Mouse (Mus musculus) forebrain, embryonic 11.5 days (tissue): ENCODE measurements around the gene Ppp2r5c. TPM values are rescaled to one million over a fixed set of nuclear protein-coding genes. Genes with fewer than 3 reads are reported as not detected.

Source experiments
- ATAC-seq: fragments of 200-750 bp; cut with Nextera tagmentation; replicated peaks from 2 replicates; pipeline ENCODE4 v1.8.0; 2017; ENCODE audit warnings: moderate TSS enrichment; ENCODE audit not compliant: low FRiP score
- DNase-seq: peaks from one replicate; pipeline ENCODE4 v3.0.0-alpha.2; 2017; ENCODE audit warnings: low spot score
- H3K27ac ChIP-seq: fragments of 300-500 bp; sonication (generic); 2 replicates; pipeline ENCODE4 v1.5.1; 2014; ENCODE audit warnings: low read depth, low read length
- H3K27me3 ChIP-seq: fragments of 300-500 bp; sonication (generic); 2 replicates; pipeline ENCODE4 v1.6.1; 2014; ENCODE audit warnings: mild to moderate bottlenecking, low read length, mixed read lengths; ENCODE audit not compliant: control insufficient read depth, insufficient read depth
- H3K36me3 ChIP-seq: fragments of 300-500 bp; sonication (generic); 2 replicates; pipeline ENCODE4 v1.6.1; 2014; ENCODE audit warnings: mild to moderate bottlenecking, low read length, moderate library complexity, mixed read lengths; ENCODE audit not compliant: control insufficient read depth, insufficient read depth
- H3K4me1 ChIP-seq: fragments of 300-500 bp; sonication (generic); replicated peaks from 2 replicates; pipeline ENCODE4 v1.6.1; 2014; ENCODE audit warnings: low read length, mixed read lengths; ENCODE audit not compliant: control insufficient read depth, insufficient read depth
- H3K4me2 ChIP-seq: fragments of 300-500 bp; sonication (generic); 2 replicates; pipeline ENCODE4 v1.6.1; 2014; ENCODE audit warnings: low read depth, mild to moderate bottlenecking, low read length, moderate library complexity, mixed read lengths; ENCODE audit not compliant: severe bottlenecking
- H3K4me3 ChIP-seq: fragments of 300-500 bp; sonication (generic); 2 replicates; pipeline ENCODE4 v1.5.1; 2014; ENCODE audit warnings: low read depth, low read length
- H3K9ac ChIP-seq: fragments of 300-500 bp; sonication (generic); 2 replicates; pipeline ENCODE4 v1.6.1; 2014; ENCODE audit warnings: low read length
- H3K9me3 ChIP-seq: fragments of 300-500 bp; sonication (generic); 2 replicates; pipeline ENCODE4 v1.6.1; 2016; ENCODE audit warnings: low read length, mixed read lengths; ENCODE audit not compliant: control insufficient read depth
- WGBS: fragments of 180-500 bp; shearing (Covaris S2); extraction: QIAGEN DNeasy Blood & Tissue Kit; methylation state at CpG from one replicate; pipeline ENCODE4 v1.1.7; 2014; 5-methylcytosine and 5-hydroxymethylcytosine counted together
- polyA plus RNA-seq: library from polyadenylated mRNA; unstranded; fragments of >200 nt; fragmentation: Nextera tagmentation; extraction: Ambion mirVana; gene quantifications from 2 replicates; pipeline ENCODE4 v1.2.1, GENCODE M21; 2014

Gene Ppp2r5c
- polyA plus RNA-seq, 1 experiment from 2014 or later, result 163 TPM

DNA sequence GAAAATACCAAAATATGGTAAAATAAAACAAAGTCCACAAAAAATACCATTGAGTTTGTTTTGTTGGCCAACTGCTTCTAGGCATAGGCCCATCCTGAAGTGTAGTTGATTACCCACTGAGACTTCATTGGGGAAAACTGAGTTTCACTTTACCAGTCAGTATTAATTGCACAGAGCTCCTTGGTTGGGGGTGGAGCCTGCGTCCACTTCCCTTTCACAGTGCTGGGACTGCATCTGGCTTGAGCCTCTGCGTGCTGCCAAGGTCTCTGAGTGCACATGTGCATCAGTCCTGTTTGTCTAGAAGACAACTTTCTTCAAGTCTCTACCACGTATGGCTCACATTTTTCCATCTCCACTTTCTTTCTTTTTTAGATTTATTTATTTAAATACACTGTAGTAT lies 159.2 kb downstream of the Ppp2r5c start:
- H3K4me2 ChIP-seq, result no peak overlapping the region
- no peak for DNase-seq
- ATAC-seq, result no peak
- H3K9ac ChIP-seq, result no peak overlapping the region
- H3K36me3 ChIP-seq, result no peaks in the 10 kb centered on the region
- no peaks in the 10 kb centered on the region for H3K9me3 ChIP-seq
- no peak overlapping the region for H3K27ac ChIP-seq
- H3K4me3 ChIP-seq, result no peak overlapping the region
- WGBS, result 92% methylated on average over 3 of the region's 3 CpGs
- no peaks in the 10 kb centered on the region; the same call in 1 of the 2 replicates for H3K4me1 ChIP-seq
- no peaks in the 10 kb centered on the region for H3K27me3 ChIP-seq

- no peak overlapping the region for H3K4me2 ChIP-seq
- H3K9ac ChIP-seq, result no peak overlapping the region
- DNase-seq, result no peak
- no peaks in the 10 kb centered on the region; the same call in 1 of the 2 replicates for H3K4me1 ChIP-seq
- no peak for ATAC-seq
- H3K9me3 ChIP-seq, result no peaks in the 10 kb centered on the region
- H3K27ac ChIP-seq, result no peak overlapping the region
- no peak overlapping the region for H3K4me3 ChIP-seq
- WGBS, result 95% methylated on average over 2 of the region's 2 CpGs
- no peaks in the 10 kb centered on the region for H3K27me3 ChIP-seq
- H3K36me3 ChIP-seq, result no peaks in the 10 kb centered on the region
Observed at GRCm38 (mm10) chr12:110606676-110607075, 159.8 kb downstream of the Ppp2r5c start.

DNA sequence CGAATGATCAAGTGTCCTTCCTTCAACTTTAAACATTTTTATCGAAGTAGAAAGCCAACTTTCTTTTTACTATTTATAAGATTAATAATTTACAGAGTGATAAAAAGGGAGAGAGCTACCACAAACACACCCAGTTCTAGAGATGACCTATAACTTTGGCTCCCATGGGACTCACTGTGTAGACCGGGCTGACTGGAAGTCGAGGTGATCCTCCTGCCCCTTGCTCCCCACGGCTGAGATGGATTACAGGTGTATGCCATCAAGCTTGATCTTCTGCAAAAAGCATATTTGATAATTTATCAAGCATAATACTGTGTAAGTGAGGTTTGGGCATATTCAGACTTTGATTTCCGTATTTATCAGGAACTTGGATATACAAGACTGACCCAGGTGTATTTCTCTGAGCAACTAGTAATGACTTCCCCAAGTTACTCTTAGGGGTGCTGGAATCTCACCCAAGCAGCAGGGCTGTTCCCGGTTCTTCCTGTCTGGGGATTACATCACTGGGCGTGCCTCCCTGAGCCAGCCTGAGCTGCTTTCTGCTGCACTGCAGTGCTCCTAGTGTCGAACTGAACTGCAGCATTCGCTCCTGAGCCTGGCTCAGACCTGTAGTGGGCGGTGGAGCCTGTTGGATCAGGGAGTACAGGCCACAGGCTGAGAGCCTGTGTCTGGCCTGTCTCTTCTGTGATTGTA lies 161.7 kb downstream of the Ppp2r5c start:
- H3K27ac ChIP-seq, result no peak overlapping the region
- H3K9me3 ChIP-seq, result no peaks in the 10 kb centered on the region
- no peak overlapping the region for H3K4me3 ChIP-seq
- H3K36me3 ChIP-seq, result no peaks in the 10 kb centered on the region; the same call in 1 of the 2 replicates
- no peak overlapping the region for H3K9ac ChIP-seq
- no peaks in the 10 kb centered on the region for H3K27me3 ChIP-seq
- 81% methylated on average over 11 of the region's 11 CpGs for WGBS
- H3K4me1 ChIP-seq, result no peaks in the 10 kb centered on the region; the same call in 1 of the 2 replicates
- no peak overlapping the region for H3K4me2 ChIP-seq
- no peak for ATAC-seq
- no peak for DNase-seq

- 92% methylated on average over 9 of the region's 9 CpGs for WGBS
- ATAC-seq, result no peak
- peaks cover 2% of the 10 kb centered on the region; the same call in 1 of the 2 replicates for H3K36me3 ChIP-seq
Observed at GRCm38 (mm10) chr12:110609153-110609497, 162.2 kb downstream of the Ppp2r5c start.

DNA sequence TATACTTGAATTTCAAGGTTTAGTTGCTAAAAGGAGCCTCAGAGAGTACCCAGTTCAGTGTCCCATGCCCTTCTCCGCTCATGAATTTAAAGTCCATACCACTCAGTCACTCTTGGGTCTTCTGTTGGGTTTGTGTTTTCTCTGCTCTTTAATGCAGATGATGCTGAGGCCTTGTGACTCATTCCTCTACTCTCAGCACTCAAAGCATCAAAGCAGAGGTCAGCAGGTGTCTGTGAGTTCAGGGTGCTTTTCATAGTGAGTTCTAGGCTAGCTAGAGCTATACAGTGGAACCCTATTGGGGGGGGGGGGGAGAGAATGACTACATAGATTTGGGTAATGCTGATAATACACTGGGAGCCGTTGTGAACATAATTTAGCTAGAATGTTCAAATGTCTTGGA lies 163.8 kb downstream of the Ppp2r5c start:
- Histone ChIP-seq H3K36me3 (peaks cover 13% of the 10 kb centered on the region; the same call in 1 of the 2 replicates), H3K4me2 (no peak overlapping the region), H3K27me3 (no peaks in the 10 kb centered on the region), H3K4me3 (no peak overlapping the region), H3K27ac (no peak overlapping the region), H3K4me1 (no peaks in the 10 kb centered on the region), H3K9me3 (no peaks in the 10 kb centered on the region), H3K9ac (no peak overlapping the region)
- DNase-seq (no peak), ATAC-seq (no peak)
- WGBS, result 93% methylated on average over 2 of the region's 2 CpGs

More at GRCm38 (mm10) chr12:110609153-110609497, 162.2 kb downstream of the Ppp2r5c start:
- Histone ChIP-seq H3K27me3 (no peaks in the 10 kb centered on the region), H3K4me2 (no peak overlapping the region), H3K27ac (no peak overlapping the region), H3K9ac (no peak overlapping the region), H3K9me3 (no peaks in the 10 kb centered on the region), H3K4me1 (no peaks in the 10 kb centered on the region), H3K4me3 (no peak overlapping the region)
- DNase-seq, result no peak

DNA sequence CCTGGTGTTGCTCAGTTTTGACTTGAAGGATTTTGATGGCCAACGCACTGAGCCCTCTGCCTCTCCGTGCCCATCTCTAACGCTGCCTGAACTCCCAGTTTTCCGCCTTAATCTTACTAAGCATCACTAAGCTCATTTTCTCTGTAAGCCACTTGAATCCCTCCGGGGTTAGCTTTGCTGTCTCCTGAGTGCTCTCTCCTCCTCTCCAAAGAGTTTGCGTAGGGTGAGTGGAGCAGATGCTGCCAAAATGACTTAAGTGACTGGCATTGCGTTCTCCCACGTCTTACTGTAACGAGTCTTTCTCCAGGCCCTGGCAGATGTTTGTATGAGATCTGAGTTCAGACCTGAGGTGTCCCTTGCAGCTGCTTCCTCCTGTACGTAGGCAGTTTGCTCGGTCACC lies 183.1 kb downstream of the Ppp2r5c start:
- Histone ChIP-seq H3K9me3 (no peaks in the 10 kb centered on the region), H3K27me3 (no peaks in the 10 kb centered on the region), H3K36me3 (peaks cover 58% of the 10 kb centered on the region), H3K4me3 (no peak overlapping the region), H3K4me1 (no peaks in the 10 kb centered on the region), H3K9ac (no peak overlapping the region), H3K27ac (no peak overlapping the region), H3K4me2 (no peak overlapping the region)
- no peak for ATAC-seq
- no peak for DNase-seq
- WGBS, result 94% methylated on average over 11 of the region's 11 CpGs

Other genes starting within 250 kb of the Ppp2r5c start
- 0.31 and 0.32 TPM in 2 replicates for gene Dio3, start 168.1 kb upstream of the Ppp2r5c start, polyA plus RNA-seq
- gene Dync1h1, start 154.3 kb downstream of the Ppp2r5c start, polyA plus RNA-seq, result 90.8 and 96.9 TPM in 2 replicates
- 0.27 TPM in 1 of 2 replicates, not detected in the other for gene 1700001K19Rik, start 235.5 kb downstream of the Ppp2r5c start, polyA plus RNA-seq